Mouse (Mus musculus) midbrain, embryonic 10.5 days (tissue): ENCODE measurements around the gene Cyp4x1. TPM values are rescaled to one million over a fixed set of nuclear protein-coding genes. Genes with fewer than 3 reads are reported as not detected.

Source experiments
- DNase-seq: peaks from one replicate; pipeline ENCODE4 v3.0.0-alpha.2; 2017; ENCODE audit warnings: low spot score
- H3K27ac ChIP-seq: fragments of 300-500 bp; sonication (generic); replicated peaks from 2 replicates; pipeline ENCODE4 v1.5.1; 2016; ENCODE audit warnings: mild to moderate bottlenecking
- H3K27me3 ChIP-seq: fragments of 300-500 bp; sonication (generic); 2 replicates; pipeline ENCODE4 v1.6.1; 2016; ENCODE audit warnings: low read depth, mild to moderate bottlenecking; ENCODE audit not compliant: poor library complexity, severe bottlenecking
- H3K36me3 ChIP-seq: fragments of 300-500 bp; sonication (generic); 2 replicates; pipeline ENCODE4 v1.6.1; 2016; ENCODE audit warnings: mild to moderate bottlenecking, moderate library complexity
- H3K4me1 ChIP-seq: fragments of 300-500 bp; sonication (generic); 2 replicates; pipeline ENCODE4 v1.6.1; 2016
- H3K4me3 ChIP-seq: fragments of 300-500 bp; sonication (generic); 2 replicates; pipeline ENCODE4 v1.5.1; 2016; ENCODE audit warnings: mild to moderate bottlenecking, moderate library complexity
- H3K9me3 ChIP-seq: fragments of 300-500 bp; sonication (generic); replicated peaks from 2 replicates; pipeline ENCODE4 v1.6.1; 2016; ENCODE audit warnings: mild to moderate bottlenecking
- WGBS: fragments of 180-500 bp; shearing (Covaris S2); methylation state at CpG from one replicate; pipeline ENCODE4 v1.1.7; 2016; 5-methylcytosine and 5-hydroxymethylcytosine counted together
- polyA plus RNA-seq: library from polyadenylated mRNA; unstranded; fragments of >200 nt; fragmentation: Nextera tagmentation; extraction: Ambion mirVana; gene quantifications from 2 replicates; pipeline ENCODE4 v1.2.1, GENCODE M21; 2016

Cyp4x1 gene
- polyA plus RNA-seq, 1 experiment from 2014 or later: 0.51 TPM

DNA sequence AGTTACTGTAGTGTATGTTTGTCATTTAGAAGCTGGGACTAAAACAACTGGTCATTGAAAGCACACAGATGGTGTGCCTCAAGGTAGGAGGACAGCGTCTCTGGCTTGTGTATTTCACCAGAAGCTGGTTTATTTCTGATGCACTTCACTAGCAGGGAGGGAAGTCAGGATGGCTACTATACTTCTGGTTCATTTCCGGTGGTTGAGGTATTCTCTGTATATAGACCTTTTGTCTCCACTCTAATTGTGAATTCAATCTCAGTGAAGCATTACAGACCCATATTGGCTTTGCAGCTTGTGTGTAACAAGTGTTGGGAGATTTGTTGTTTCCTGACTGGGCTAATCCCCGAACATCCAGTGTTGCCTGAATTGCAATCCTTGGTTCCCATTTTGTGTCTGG lies 73.3 kb downstream of the Cyp4x1 start:
- H3K27me3 ChIP-seq: peaks cover 100% of the 10 kb centered on the region
- H3K36me3 ChIP-seq: no peaks in the 10 kb centered on the region
- peak overlapping the region; percentile 52 for H3K4me3 ChIP-seq
- no peaks in the 10 kb centered on the region for H3K9me3 ChIP-seq
- WGBS: 8% methylated on average over 3 of the region's 3 CpGs
- no peak overlapping the region for H3K27ac ChIP-seq
- H3K4me1 ChIP-seq: peaks cover 38% of the 10 kb centered on the region
- DNase-seq: no peak

DNA sequence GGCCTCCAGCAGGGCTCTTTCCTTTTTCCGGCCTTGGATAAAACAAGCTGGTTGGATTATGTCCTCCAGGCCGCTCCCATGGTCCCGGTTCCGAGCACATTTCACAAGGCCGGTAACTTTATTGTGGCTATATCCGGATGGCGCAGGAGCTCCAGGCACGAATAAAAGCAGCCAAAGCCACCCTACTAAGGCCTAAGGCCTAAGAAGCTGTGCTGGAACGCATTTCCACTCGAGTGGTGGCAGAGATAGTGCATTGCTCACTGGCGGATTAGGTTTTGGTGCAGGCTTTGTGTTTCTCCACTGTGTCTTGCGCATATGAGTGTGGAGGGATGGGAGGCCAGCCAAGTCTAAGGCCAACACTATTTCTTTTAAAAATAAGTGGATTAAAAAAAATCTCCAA lies 74.2 kb downstream of the Cyp4x1 start:
- Histone ChIP-seq H3K27ac (peak overlapping the region; percentile 82), H3K27me3 (peaks cover 100% of the 10 kb centered on the region), H3K4me3 (peak overlapping the region; percentile 52), H3K4me1 (peaks cover 38% of the 10 kb centered on the region), H3K9me3 (no peaks in the 10 kb centered on the region), H3K36me3 (no peaks in the 10 kb centered on the region)
- WGBS: 2% methylated on average over 12 of the region's 12 CpGs
- DNase-seq: peak; percentile 46

GRCm38 (mm10) chr4:115058871-115059590 lies 75.0 kb downstream of the Cyp4x1 start:
- peaks cover 37% of the 10 kb centered on the region for H3K4me1 ChIP-seq
- H3K4me3 ChIP-seq: peak overlapping the region; percentile 52
- H3K9me3 ChIP-seq: no peaks in the 10 kb centered on the region
- H3K36me3 ChIP-seq: no peaks in the 10 kb centered on the region
- H3K27me3 ChIP-seq: peaks cover 100% of the 10 kb centered on the region
- peak; percentile 43 for DNase-seq
- WGBS: 1% methylated on average over 23 of the region's 23 CpGs
- peak overlapping the region; percentile 82 for H3K27ac ChIP-seq

- H3K4me1 ChIP-seq: peaks cover 30% of the 10 kb centered on the region
- peak overlapping the region; percentile 52 for H3K4me3 ChIP-seq
- peak; percentile 49 for DNase-seq
- peaks cover 100% of the 10 kb centered on the region for H3K27me3 ChIP-seq
- peak overlapping the region; percentile 82 for H3K27ac ChIP-seq
- H3K36me3 ChIP-seq: no peaks in the 10 kb centered on the region
- under 1% methylated on average over 20 of the region's 20 CpGs for WGBS
- H3K9me3 ChIP-seq: no peaks in the 10 kb centered on the region
These were observed 75.7 kb downstream of the Cyp4x1 start for GRCm38 (mm10) chr4:115058317-115058761.

DNA sequence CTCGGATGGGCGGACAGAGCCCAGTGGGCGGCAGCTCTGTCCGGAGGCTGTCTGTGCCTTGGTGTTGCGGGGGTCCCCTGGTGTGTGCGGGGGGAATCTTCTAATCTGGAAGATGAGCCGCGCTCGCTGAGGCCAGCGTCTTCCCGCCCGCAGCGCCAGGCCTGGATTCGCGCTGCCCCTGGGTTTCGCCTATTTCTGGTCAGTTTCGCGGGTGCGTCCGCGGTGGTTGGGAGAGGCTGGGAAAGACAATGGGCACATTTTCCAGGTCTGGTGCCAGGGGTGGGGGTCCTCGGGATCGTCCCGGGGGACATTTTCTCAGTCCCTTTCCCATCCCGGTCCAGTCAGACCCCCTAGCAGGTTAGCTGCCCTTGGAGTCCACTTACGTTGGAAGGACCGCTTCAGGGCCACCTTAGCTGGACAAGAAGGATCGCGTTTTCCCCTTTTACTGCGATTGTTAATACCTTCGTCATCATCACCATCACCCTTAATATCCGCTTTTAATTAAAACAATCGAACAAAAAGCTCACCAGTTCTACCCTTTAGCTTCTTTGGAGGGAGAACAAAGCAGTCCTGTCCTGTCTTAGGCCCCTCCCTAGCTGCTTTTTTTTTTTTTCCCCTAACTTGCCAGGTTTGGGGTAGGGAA lies 76.3 kb downstream of the Cyp4x1 start:
- Histone ChIP-seq H3K27ac (peak overlapping the region; percentile 82), H3K9me3 (no peaks in the 10 kb centered on the region), H3K27me3 (peaks cover 100% of the 10 kb centered on the region), H3K4me1 (peaks cover 26% of the 10 kb centered on the region), H3K4me3 (peak overlapping the region; percentile 52), H3K36me3 (no peaks in the 10 kb centered on the region)
- WGBS: under 1% methylated on average over 33 of the region's 33 CpGs
- peak; percentile 74 for DNase-seq

GRCm38 (mm10) chr4:115056921-115057673 lies 77.0 kb downstream of the Cyp4x1 start:
- Histone ChIP-seq H3K27me3 (peaks cover 100% of the 10 kb centered on the region), H3K27ac (peak overlapping the region; percentile 82), H3K36me3 (no peaks in the 10 kb centered on the region), H3K4me1 (peaks cover 26% of the 10 kb centered on the region), H3K4me3 (peak overlapping the region; percentile 52), H3K9me3 (no peaks in the 10 kb centered on the region)
- under 1% methylated on average over 47 of the region's 48 CpGs for WGBS
- peak; percentile 77 for DNase-seq

DNA sequence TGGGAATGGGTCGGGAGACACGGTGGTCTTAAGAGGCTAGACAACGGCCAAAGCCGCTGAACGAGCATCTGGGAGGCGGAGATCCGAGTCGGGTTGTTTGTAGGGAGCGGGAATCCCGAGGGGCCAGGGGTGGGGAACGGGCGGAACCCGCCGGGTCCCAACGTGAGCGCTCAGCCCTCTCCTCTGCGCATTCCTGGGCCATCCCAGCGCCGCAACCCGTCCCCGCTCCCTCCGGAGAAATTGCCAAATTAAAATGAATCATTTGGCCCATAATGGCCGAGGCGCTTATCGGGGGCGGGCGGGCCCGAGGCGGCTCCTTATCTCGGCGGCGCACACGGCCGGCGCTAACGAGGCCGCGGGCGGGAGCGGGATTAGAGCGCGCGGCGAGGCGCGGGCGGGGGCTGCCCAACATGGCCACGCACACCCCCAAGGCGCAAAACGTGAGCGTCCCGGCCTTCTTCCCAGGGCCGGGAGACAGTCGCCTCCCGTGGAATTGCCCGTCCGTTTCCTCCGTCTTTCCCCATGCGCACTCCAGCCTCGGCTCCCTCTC lies 77.6 kb downstream of the Cyp4x1 start, which contains the start of gene Tal1:
Tal1 (plus strand) TSS at position 56 of the 550 bp plus-strand sequence.
- Histone ChIP-seq H3K9me3 (no peaks in the 10 kb centered on the region), H3K4me3 (peak within 1 kb of the TSS; percentile 52), H3K36me3 (no peaks in the 10 kb centered on the region), H3K4me1 (peaks cover 26% of the 10 kb centered on the region), H3K27ac (peak within 1 kb of the TSS; percentile 82), H3K27me3 (peaks cover 100% of the 10 kb centered on the region)
- under 1% methylated on average over 60 of the region's 60 CpGs for WGBS
- peak; percentile 76 for DNase-seq

Other genes with a start within 250 kb of the Cyp4x1 start
- 2.1 and 3.3 TPM in 2 replicates for gene Foxd2, start 225.4 kb downstream of the Cyp4x1 start, polyA plus RNA-seq
- gene Foxe3, start 208.3 kb downstream of the Cyp4x1 start, polyA plus RNA-seq: 6.7 and 14.7 TPM in 2 replicates
- 86.4 and 90.7 TPM in 2 replicates for gene Cmpk1, start 147.0 kb downstream of the Cyp4x1 start, polyA plus RNA-seq
- 19.0 and 21.3 TPM in 2 replicates for gene Stil, start 134.1 kb downstream of the Cyp4x1 start, polyA plus RNA-seq
- gene Tal1, start 77.9 kb downstream of the Cyp4x1 start, polyA plus RNA-seq: 2.7 and 5.2 TPM in 2 replicates
- 7.9 and 9.5 TPM in 2 replicates for gene Pdzk1ip1, start 45.6 kb downstream of the Cyp4x1 start, polyA plus RNA-seq
- gene Cyp4a29, start 107.8 kb upstream of the Cyp4x1 start, polyA plus RNA-seq: not detected in 2 replicates
- not detected in 2 replicates for gene Cyp4a12a, start 164.8 kb upstream of the Cyp4x1 start, polyA plus RNA-seq